In genomic region chr13:63046206-63047020, GRCm38 (mm10) we compare ENCODE assay signal across 8 mouse cellular contexts.
DNase-seq lines count a peak whose midpoint lies in the region; ATAC-seq lines count a peak whose summit lies in the region.

No protein-coding gene starts in this region.

- H3K9me3 ChIP-seq in forebrain, embryonic 15.5 days: no peaks in the 10 kb centered on the region
- H3K9me3 ChIP-seq in hindbrain, embryonic 12.5 days (replicated peaks): no peaks in the 10 kb centered on the region

- H3K4me3 ChIP-seq in forebrain, embryonic 15.5 days: no peak overlapping the region
- no peak overlapping the region for H3K4me3 ChIP-seq in hindbrain, embryonic 12.5 days

- H3K36me3 ChIP-seq in forebrain, embryonic 15.5 days: no peaks in the 10 kb centered on the region
- H3K36me3 ChIP-seq in hindbrain, embryonic 12.5 days: no peaks in the 10 kb centered on the region

- peak; percentile 76 for DNase-seq in Muller cell, postnatal 12 days (ENCODE audit: inconsistent ontology term)
- peak; percentile 59 for DNase-seq in cerebellum, adult 11 months
- DNase-seq in layer of hippocampus, adult 9-11 months: peak; percentile 67
- DNase-seq in lung, postnatal 36 days: peak; percentile 93
- DNase-seq in right cerebral cortex, postnatal 10 days (ENCODE audit: low spot score in 2 of 2): peak; percentile 70 to 78
- DNase-seq in yolk sac, embryonic 10.5 days (ENCODE audit: low spot score): peak; percentile 32

- WGBS in forebrain, embryonic 15.5 days: 53% methylated on average over 7 of the region's 7 CpGs
- WGBS in hindbrain, embryonic 12.5 days: 45% methylated on average over 7 of the region's 7 CpGs

- no peak overlapping the region for H3K4me2 ChIP-seq in forebrain, embryonic 15.5 days (replicated peaks)
- no peak overlapping the region for H3K4me2 ChIP-seq in hindbrain, embryonic 12.5 days (replicated peaks)

- no peak overlapping the region for H3K9ac ChIP-seq in forebrain, embryonic 15.5 days (replicated peaks)
- no peak overlapping the region for H3K9ac ChIP-seq in hindbrain, embryonic 12.5 days

- H3K27ac ChIP-seq in forebrain, embryonic 15.5 days (replicated peaks): no peak overlapping the region
- no peak overlapping the region for H3K27ac ChIP-seq in hindbrain, embryonic 12.5 days

- H3K4me1 ChIP-seq in forebrain, embryonic 15.5 days: no peaks in the 10 kb centered on the region
- no peaks in the 10 kb centered on the region for H3K4me1 ChIP-seq in hindbrain, embryonic 12.5 days

- ATAC-seq in forebrain, embryonic 15.5 days (replicated peaks): peak; percentile 91
- ATAC-seq in hindbrain, embryonic 12.5 days (ENCODE audit: low FRiP score): peak; percentile 63

- H3K27me3 ChIP-seq in forebrain, embryonic 15.5 days: no peaks in the 10 kb centered on the region
- H3K27me3 ChIP-seq in hindbrain, embryonic 12.5 days: no peaks in the 10 kb centered on the region

Comparison
In these comparisons a context has a peak if more than half of its experiments do, and no peak if none do; other contexts are left out.
1. DNase-seq: peak in every context shown above with its lines; median percentile 93 in lung, postnatal 36 days; 76 in Muller cell, postnatal 12 days; 74 in right cerebral cortex, postnatal 10 days; 67 in layer of hippocampus, adult 9-11 months; 59 in cerebellum, adult 11 months; 32 in yolk sac, embryonic 10.5 days.